Mouse (Mus musculus) right cerebral cortex, adult 2 months (tissue): ENCODE results near the gene Fcnb.
A peak's percentile ranks its signal among the peaks of the same experiment; 100 is the strongest.

Experiments used
- DNase-seq, 2 experiments: peaks; one replicate each; pipeline ENCODE4 v3.0.0; 2021 to 2022; ENCODE audit warnings: low spot score in 2 of 2

Fcnb gene

DNA sequence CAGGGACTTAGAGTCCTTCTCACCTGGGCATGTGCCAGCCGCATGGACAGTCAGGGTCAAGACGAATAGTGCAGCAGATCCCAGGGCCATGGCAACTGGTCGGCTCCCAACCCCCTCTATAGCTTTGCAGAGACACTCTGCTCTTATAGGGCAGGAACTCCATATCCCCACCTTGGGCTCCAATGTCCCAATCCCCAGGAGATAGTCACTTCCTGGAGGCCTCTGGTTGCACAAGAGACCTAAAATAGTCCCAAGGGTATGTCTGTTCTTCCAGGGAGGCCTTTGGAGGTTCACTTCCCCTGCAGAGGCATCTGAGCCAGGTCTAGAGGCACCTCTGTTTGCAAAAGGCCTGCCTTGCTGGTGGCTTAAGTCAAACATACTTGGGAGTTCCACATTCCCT lies at the start of gene Fcnb:
Gene Fcnb (minus strand): TSS at position 118 of the 400 bp plus-strand sequence.
- no peak for DNase-seq

DNA sequence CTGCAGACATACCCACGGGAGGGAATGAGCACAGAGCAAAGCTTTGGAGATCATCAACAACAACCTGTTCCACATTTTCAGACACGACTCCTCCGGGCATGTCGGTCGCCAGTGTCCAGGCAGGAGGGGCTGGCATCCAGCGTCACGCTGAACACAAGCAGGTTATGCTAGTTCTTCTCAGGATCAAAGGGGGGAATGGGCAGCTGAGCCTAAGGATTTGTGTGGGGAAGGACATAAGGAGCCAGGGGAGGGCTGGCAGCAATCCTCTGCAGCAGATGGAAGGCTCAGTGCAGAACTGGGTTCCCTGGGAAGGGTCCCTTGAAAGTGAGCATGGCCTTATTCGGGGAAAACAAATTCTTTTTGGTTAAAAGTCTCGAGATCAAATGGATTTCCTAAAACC lies 49.1 kb upstream of the Fcnb start:
- no peak for DNase-seq

DNA sequence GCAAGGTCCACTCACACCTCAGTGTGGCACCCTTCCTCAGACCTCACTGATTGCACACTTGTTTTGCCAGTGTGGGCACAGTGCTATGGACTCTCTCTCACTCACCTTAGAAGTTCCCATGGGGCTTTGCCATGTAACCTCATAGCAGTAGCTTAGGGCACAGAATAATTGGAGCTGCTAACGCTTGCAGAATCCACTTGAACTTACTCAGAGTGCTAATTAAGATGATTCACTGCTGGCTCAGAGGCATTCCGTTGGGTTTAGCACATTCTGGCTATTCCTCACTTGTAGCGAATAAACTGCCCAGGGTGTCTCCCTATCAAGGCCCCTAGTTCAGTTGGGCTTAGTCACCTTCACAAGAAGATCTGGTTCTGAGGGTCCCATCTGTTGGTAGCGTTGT lies 47.4 kb upstream of the Fcnb start:
- peak in 1 of 2 experiments; percentile 20 for DNase-seq

GRCm38 (mm10) chr2:28126763-28127438 lies 42.2 kb upstream of the Fcnb start:
- no peak for DNase-seq

DNA sequence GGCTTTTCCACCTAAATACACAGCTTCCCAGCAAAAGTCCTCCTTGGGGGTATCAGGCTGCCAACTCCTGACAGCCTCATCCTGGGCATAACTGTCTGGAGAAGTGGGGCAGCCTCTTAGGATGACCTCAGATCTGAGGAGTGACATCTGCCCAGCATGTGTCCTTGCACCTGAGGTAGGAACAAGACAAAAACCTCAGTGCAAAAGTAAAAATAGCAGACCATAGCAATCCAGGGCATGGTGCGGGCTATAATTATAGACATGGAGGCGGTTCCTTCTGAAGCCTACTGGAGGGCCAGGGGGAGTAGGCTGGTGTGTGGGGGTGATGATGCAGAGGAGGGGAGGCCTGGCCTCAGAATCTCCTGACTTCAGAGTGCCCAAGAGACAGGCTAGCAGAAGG lies 39.2 kb upstream of the Fcnb start:
- peak in 1 of 2 experiments; percentile 25 for DNase-seq

DNA sequence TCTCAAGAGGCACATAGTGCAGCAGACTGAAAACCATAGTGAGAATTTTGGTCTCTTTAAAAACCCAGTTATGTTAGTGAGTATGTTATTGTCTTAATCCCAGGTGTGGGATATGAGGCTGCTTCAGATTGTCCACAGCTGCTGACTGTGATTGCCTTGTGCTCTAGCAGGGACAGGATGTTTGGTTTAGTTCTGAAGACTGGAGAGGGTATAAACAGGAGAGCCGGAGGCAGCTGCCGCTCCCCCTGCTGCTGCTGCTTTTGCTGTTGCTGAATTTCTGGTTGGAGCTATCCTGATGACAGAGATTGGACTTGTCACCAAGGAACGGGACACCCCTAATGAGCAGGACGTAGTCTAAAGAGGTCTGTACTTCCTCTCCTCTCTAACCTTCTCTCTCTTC lies 36.6 kb upstream of the Fcnb start:
- DNase-seq = no peak

GRCm38 (mm10) chr2:28120342-28120741 lies 35.7 kb upstream of the Fcnb start:
- no peak for DNase-seq

DNA sequence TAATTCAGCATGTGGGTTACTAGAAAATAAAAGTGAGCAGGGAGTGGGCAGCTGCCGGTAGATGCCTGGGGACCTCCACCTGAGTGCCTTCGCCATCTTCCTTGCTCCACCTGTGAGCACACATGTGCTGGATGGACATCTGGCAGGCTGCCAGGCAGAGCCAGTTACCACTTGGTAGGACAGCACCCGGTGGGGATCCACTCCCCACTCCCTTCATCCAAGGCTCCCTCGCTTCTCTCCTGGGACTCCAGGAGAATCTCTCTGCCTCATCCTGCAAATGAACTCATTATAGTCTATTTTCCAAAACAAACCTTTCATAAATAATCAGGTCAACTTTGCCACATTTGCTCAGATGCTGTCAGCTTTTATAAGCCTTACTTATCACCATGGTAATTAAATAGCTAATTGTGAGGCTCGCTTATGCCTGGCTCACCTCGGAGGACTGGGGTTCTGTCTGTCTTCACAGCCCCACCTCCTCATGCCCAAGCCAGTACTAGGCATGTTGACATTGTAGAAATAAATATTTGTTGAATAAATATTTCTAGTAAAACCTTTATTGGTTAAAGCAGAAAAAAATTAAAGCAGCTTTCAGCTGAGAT lies 33.9 kb upstream of the Fcnb start:
- DNase-seq = no peak

GRCm38 (mm10) chr2:28117490-28118308 lies 33.0 kb upstream of the Fcnb start:
- DNase-seq = no peak

DNA sequence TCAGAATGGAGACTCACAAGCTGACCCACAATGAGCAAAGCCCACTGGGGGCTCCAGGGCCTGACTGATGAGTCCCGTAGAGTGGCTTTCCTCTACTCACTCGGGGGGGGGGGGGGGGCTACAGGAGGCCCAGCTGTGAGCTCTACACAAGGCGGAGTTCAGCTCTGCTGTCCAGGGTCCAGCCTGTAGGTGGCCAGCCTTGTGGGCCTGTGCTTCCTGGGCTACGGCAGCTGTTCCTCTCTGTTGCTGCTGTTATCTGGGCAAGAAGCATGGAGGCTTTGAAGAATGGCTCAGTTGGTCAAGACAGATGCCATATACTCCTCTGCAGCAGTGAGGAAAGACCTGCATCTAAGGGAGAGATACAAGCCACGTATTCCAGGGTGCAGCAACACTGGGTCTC lies 24.1 kb upstream of the Fcnb start:
- DNase-seq = no peak

- DNase-seq = no peak
Observed at GRCm38 (mm10) chr2:28106002-28106401, 21.3 kb upstream of the Fcnb start.

DNA sequence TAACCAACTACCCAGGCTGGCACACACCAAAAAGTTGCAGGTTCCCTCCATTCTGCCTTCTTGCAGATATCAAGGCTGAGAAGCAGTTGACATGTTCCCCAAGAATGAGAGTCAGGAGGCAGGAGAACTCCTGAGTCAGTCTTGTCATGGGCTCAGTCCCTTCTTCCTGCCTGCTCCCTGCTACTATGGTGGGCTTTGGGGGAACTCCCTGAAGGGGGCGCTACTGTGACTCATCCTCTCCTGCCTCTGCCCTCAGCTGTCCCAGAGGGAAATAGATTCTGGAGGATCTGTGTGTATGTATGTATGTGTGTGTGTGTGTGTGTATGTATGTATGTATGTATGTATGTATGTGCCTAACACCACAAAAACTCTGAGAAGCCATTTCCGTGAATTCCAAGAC lies 19.0 kb upstream of the Fcnb start:
- no peak for DNase-seq

DNA sequence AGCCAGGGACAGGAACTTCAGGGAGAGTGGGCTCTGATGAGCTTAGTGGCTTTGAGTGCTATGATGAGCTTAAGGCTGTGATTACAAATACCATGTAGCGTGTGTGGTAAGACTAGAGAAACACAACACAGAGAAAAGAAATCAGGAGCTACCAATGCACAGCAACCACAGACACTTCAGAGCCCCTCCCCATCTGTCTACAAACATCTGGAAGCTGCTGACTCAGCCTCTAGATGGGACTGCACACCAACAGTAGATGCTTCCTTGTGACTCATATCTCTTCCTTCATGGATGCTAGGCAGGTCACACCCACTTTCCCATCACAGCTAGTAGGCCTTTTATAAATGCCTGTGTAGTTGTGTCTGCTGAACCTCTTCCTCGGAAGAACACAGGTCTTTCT lies 17.2 kb upstream of the Fcnb start:
- no peak for DNase-seq

DNA sequence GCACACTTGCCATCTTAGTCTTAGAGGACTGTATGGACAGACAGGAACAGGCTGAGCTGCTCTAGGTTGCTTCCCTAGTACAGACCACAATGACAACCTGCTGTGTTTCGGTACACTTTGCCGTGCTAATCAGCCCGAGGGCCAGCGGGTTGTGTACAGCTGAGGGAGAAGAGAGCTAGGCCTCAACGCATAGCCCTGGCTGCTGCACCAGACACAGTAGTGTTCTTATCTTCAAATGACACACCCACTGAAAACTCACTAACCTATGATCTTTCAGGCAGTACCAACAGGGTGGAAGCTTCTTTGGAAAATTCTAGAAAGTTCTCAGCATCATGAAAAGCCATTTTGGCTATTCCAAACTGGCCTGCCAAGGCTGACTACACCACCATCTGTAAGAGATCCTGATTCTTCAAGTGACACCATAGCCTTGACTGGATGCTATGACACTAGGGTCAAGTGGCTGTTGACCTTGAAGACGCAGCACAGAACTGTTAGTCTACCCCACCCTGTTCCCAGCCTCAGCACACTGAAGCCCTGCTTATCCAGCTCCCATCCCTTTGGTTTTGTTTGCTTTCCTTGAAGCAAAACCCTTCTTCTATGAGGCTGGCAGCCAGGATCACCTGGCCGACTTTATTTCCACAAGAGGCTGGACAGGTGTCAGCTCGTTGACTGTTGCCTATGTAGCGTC lies 16.3 kb upstream of the Fcnb start:
- no peak for DNase-seq

GRCm38 (mm10) chr2:28098547-28099505 lies 14.1 kb upstream of the Fcnb start:
- peak; percentile 61 to 69 for DNase-seq

- DNase-seq = no peak
Observed at GRCm38 (mm10) chr2:28096751-28097309, 12.1 kb upstream of the Fcnb start.

GRCm38 (mm10) chr2:28092099-28092498 lies 7.4 kb upstream of the Fcnb start:
- no peak for DNase-seq

DNA sequence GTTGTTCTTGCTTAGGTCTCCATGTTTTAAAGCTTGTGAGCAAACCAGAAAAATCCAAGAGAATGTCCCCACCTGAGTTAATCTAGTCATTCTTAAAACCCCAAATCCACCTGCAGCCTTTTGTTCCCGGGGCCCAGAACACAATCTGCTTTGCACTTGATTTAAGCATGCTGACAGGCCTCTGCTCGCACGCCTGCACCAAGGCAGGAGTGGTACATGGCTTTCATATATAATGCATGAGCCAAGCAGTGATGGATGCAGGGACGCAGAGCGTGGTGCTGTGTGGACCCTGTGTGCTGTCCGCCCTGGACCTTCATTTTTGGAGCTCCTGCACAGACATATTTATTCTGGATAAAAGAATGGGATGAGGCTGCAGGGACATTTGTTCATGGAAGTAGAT lies 6.4 kb upstream of the Fcnb start:
- no peak for DNase-seq

DNA sequence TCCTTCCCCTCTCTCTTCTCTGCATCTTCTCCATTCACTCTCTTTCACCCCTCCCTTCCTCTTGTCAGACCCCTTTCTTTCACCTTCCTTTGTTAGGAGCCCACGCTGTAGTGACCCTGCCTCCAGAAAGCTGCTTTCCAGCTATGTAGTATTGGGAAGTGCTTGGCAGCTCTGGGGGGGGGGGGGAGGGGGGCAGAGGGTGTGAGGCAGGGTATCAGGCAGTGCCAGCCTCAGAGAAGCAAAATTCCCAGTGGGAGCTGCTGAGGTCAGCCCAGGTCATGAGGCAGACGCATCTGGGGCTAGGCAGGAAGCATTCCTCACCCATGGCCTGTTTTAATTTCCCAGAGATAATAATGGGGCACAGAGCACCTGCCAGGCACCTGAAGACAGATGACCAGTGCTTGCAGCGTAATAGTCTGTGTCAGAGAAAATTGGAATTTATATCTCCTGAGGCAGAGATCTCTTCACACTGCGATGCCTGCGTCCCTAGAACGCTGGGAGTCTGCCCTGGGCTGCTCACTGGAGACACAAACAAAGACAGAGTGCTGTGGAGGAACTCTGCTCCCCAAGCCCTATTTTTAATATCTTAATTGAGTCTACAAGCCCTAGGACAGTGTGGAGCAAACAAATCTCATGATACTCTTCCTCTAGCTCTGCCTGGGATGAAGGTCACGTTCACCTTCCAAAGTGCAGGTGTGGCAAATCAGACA lies 5.8 kb upstream of the Fcnb start:
- DNase-seq = no peak

- DNase-seq = no peak
Observed at GRCm38 (mm10) chr2:28089095-28089494, 4.4 kb upstream of the Fcnb start.
